Mouse (Mus musculus): ENCODE results near the gene Rab20.
"Not testable (repeated sequence)": the region's sequence is repeated elsewhere in the genome, so short reads cannot be mapped to it uniquely, and the experiment has no call there.

Rab20 gene

DNA sequence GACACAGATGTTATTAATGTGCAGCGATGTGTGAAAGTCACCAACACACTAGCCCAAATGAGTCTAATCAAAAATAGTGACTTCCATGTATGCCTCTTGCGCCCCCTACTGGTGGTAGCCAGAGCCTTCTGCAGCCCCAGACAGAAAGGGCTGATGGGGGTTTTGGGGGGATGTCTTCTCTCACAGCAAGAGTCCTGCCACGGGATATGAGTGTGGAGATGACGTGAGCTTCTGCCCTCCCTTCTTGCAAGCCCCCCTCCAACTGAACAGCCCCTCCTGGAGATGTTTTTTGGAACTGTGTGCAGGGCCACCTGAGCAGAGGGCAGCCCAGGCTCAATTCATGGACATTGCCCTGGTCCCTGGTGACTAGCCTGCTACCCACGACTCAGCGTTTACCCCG lies 7.6 kb upstream of the Rab20 start:
- in situ Hi-C loops (cut with MboI; ENCODE audit: low pct_unique_long_range_greater_than_20kb in 1 of 2, low sequenced_read_pairs in 2 of 2, unreplicated experiment in 1 of 2) = no loop called here

DNA sequence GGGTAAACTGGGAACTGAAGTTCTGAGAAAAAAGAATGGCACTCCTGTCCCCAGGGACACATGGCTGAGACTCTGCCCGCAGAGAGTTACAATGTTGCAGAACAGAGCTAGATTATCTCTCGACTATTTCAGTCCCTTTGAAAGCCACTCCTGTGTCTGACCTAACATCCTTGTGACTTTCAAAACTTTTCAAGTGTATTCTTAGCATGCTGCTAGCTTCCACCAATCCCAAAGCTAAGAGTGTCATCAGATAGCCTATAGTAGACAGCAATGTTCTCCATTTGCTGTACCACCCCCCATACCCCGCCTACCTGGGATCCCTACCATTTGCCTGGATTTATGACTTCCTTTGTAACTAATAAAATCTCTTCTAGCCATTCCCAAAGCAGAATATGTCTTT lies 4.0 kb upstream of the Rab20 start:
- in situ Hi-C loops (cut with MboI; ENCODE audit: low pct_unique_long_range_greater_than_20kb in 1 of 2, low sequenced_read_pairs in 2 of 2, unreplicated experiment in 1 of 2) = no loop called here

GRCm38 (mm10) chr8:11481876-11482275 lies 3.4 kb upstream of the Rab20 start:
- in situ Hi-C loops (cut with MboI; ENCODE audit: low pct_unique_long_range_greater_than_20kb in 1 of 2, low sequenced_read_pairs in 2 of 2, unreplicated experiment in 1 of 2) = no loop called here

- in situ Hi-C loops (cut with MboI; ENCODE audit: low pct_unique_long_range_greater_than_20kb in 1 of 2, low sequenced_read_pairs in 2 of 2, unreplicated experiment in 1 of 2) = no loop called here
Observed at GRCm38 (mm10) chr8:11479591-11479990, 1.1 kb upstream of the Rab20 start.

DNA sequence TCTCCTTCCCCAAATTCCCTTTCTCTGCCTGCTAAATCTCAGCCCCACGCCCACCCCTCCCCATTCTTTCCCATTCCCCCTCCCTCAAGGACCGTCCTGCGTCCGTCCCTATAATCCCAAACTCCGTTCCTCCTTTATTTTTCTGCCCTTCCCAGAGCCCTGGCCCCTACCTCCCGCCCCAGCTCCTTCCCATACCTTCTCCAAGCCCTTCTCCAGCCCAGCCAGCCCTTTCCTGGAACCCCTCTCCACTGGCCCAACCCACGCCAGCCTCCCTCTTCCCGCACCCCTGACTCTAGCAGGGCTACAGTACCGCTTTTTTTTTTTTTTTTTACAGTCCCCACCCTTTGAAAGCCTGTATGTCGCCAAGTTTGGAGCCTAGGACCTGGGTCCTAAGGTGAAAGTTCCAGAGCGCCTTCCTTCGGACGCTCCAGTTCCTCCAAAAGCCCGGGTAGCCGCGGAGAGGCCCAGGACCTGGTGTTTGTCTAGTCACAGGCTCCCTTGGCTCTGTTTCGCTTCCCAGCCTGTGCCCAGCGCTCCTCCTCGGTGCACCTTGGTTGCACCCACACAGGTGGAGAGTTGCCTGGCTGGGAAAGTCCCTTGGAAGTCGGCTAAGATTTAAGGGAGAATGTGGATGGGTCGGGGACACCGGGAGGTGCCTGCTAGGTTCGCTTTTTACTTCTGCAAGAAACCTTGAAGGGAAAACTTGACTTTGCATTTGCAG lies 457 bp upstream of the Rab20 start:
- in situ Hi-C loops (cut with MboI; ENCODE audit: low pct_unique_long_range_greater_than_20kb in 1 of 2, low sequenced_read_pairs in 2 of 2, unreplicated experiment in 1 of 2) = no loop called here

DNA sequence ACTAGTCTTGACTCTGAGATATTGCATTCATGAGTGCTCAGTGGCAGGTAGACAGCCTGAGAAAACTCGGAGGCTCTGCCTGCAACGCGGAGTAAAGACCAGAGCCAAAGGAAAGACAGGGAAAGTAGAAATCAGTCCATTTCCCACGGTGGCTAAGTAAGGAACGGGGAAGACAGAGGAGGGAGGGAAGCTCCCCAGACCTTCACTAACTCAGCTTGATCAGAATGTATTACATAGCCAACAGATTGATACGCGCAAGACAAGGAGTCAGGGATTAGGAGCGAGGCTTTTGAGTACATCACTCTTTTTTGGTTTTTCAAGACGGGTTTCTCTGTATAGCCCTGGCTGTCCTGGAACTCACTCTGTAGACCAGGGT lies 1.3 kb downstream of the Rab20 start:
- in situ Hi-C loops (cut with MboI; ENCODE audit: low pct_unique_long_range_greater_than_20kb in 1 of 2, low sequenced_read_pairs in 2 of 2, unreplicated experiment in 1 of 2) = no loop called here

GRCm38 (mm10) chr8:11476338-11477177 lies 2.0 kb downstream of the Rab20 start:
- in situ Hi-C loops (cut with MboI; ENCODE audit: low pct_unique_long_range_greater_than_20kb in 1 of 2, low sequenced_read_pairs in 2 of 2, unreplicated experiment in 1 of 2) = no loop called here

DNA sequence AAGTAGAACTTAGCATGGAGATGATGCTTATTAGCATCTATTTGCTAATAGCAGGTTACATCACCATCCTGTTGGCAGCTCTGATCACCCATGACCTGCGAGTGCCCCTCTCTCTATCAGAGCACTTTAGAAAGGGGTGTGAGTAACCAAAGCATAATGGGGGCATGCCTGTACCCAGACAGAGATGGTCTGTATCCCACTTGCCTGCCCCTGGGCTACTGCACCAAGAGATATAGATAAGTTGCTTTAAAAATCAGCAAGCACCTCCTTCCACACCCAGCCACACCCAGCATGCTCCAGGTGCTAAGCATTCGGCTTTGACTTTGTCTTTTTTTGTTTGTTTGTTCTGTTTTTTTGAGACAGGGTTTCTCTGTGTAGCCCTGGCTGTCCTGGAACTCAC lies 2.6 kb downstream of the Rab20 start:
- in situ Hi-C loops (cut with MboI; ENCODE audit: low pct_unique_long_range_greater_than_20kb in 1 of 2, low sequenced_read_pairs in 2 of 2, unreplicated experiment in 1 of 2) = no loop called here

DNA sequence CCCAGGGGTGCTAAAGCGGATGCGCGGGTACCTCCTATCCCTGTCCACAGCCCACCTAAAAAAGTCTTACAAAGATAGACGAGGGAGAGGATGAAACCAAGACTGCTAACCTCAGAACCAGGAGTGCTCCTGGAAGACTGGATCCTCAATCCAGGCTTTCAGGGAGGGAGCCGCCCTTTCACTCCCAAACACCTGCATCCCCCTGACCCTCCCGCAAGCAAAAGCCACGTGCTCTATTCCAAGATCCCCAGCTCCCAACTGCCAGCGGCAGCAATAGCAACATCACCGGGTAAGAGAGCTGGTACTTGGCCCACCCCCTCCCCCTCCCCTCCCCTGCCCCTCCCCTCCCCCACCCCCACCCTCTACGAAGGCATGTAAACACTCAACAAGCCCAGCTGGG lies 3.1 kb downstream of the Rab20 start:
- in situ Hi-C loops (cut with MboI; ENCODE audit: low pct_unique_long_range_greater_than_20kb in 1 of 2, low sequenced_read_pairs in 2 of 2, unreplicated experiment in 1 of 2) = no loop called here

DNA sequence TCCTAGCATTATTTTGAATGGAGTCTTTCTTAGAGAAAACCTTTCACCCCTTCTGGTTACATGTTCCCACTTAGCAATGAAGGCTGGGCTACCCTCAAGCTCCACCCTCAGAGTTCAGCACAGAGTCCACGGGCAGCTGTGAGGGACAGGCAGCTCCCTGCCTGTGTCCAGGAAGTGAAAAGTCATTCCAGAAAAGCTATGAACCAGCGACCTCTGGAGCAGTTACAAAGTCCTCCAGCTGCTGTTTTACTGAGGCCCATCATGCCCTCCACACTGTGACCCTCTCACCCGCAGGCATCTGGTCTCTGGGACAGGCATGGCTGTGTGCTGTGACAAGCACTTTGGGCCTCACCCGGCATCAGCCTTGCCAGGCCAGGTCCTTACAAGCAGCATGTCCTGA lies 5.4 kb downstream of the Rab20 start:
- in situ Hi-C loops (cut with MboI; ENCODE audit: low pct_unique_long_range_greater_than_20kb in 1 of 2, low sequenced_read_pairs in 2 of 2, unreplicated experiment in 1 of 2) = no loop called here

DNA sequence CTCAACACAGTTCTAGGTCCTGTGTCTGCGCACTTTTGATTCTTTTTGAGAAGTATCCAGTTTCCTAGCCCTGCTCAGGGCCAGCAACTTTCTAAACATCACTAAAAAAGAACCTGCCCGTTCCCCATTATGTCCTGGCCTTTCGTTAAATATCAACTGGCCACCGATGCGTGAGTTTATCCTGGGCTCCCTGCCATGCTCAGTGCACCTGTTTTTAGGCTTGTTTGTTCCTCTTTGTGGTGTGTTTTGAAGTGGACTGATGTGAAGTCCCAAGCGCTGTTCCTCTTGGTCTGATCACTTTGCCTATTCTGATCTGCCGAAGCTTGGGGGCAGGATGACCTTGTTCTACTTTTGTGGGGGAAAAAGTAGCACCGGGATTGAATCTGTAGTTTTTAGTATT lies 7.2 kb downstream of the Rab20 start:
- in situ Hi-C loops (cut with MboI; ENCODE audit: low pct_unique_long_range_greater_than_20kb in 1 of 2, low sequenced_read_pairs in 2 of 2, unreplicated experiment in 1 of 2) = no loop called here

DNA sequence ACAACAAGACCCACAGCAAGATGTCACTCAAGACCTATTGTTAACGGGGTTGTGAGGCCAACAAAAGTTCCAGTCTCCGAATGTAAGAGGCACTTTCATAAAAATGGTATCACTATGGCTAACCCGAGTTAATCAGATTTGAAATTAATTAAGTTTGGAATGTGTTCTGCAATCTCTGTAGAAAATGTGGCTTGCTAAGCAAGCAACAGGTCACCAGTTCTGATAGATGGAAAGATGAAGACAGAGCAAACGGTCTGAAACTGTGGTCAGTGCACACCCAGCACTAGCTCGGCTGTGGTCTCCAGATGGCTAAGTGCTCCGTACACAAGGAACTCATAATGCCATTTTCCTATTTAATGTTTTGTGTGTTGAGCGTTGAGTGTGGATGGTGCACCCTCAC lies 7.8 kb downstream of the Rab20 start:
- in situ Hi-C loops (cut with MboI; ENCODE audit: low pct_unique_long_range_greater_than_20kb in 1 of 2, low sequenced_read_pairs in 2 of 2, unreplicated experiment in 1 of 2) = no loop called here

DNA sequence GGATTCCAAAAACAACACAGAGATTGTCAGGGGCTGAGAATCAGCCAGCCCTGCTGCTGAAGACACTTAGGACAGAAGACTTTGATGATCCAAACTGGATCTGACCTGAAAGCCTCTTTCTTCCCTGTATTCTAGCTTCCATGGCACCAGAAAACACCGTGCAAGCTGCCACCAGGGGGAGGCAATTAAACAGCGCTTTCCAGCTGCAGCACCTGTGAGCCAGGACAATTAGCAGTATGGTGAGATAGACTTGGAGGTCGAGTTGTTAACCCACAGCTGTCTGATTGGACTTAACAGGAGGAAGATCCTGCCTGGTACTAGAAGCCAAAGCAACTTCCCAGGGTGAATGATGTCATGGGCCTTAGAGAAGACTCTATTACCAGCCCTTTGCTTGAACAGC lies 9.4 kb downstream of the Rab20 start:
- in situ Hi-C loops (cut with MboI; ENCODE audit: low pct_unique_long_range_greater_than_20kb in 1 of 2, low sequenced_read_pairs in 2 of 2, unreplicated experiment in 1 of 2) = no loop called here

- in situ Hi-C loops (cut with MboI; ENCODE audit: low pct_unique_long_range_greater_than_20kb in 1 of 2, low sequenced_read_pairs in 2 of 2, unreplicated experiment in 1 of 2) = not testable (repeated sequence)
Observed at GRCm38 (mm10) chr8:11466528-11466927, 12.0 kb downstream of the Rab20 start.

GRCm38 (mm10) chr8:11465619-11466018 lies 12.9 kb downstream of the Rab20 start:
- in situ Hi-C loops (cut with MboI; ENCODE audit: low pct_unique_long_range_greater_than_20kb in 1 of 2, low sequenced_read_pairs in 2 of 2, unreplicated experiment in 1 of 2) = no loop called here

DNA sequence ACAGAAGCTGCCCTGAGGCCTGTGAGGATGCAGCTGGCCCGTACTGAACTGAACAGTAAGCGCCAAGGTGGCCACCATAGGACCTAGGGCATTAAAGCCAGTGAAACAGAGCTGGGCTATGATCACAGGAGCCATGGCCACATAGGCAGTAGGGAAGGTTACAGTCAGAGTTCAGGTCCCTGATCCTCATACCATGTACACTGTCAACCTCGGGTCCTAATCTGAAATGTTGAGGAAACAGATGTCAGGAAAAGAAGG lies 13.9 kb downstream of the Rab20 start:
- in situ Hi-C loops (cut with MboI; ENCODE audit: low pct_unique_long_range_greater_than_20kb in 1 of 2, low sequenced_read_pairs in 2 of 2, unreplicated experiment in 1 of 2) = no loop called here

DNA sequence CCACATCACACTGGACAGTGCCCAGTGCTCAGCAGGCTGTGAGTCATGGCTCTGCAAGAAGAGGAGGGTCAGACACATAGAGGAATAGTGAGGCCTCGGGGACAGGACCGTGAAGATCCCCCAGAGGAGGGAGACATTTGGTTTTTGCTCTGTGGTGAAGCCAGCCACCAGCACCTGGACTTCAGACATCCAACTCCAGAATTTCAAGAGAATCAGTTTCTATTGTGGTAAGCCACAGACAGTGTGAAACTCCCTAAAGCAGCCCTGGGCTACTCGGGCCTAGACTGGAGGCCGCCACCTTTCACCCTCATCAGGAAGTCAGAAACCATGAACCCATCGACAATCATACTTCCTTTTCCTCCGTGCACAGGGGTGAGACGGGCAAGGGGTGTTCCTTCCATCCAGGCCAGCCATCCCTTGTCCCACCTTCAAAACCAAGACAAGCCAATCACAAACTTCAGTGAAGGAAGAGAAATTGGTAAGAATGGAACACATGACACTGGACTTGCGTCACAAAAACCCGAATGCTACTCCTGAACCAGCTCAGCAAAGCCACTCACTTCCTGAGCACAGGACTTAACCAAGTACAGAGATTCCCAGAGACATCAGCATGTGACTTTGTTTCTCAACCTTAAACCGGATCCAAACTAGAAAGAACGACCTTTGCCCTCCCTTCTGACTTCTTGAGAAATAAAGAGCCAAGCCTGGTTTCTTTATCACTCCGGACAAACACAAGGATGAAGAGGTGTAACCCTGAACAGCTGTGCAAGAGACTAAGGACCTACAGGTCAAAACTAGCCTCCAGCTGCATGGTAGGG lies 14.4 kb downstream of the Rab20 start:
- in situ Hi-C loops (cut with MboI; ENCODE audit: low pct_unique_long_range_greater_than_20kb in 1 of 2, low sequenced_read_pairs in 2 of 2, unreplicated experiment in 1 of 2) = no loop called here

DNA sequence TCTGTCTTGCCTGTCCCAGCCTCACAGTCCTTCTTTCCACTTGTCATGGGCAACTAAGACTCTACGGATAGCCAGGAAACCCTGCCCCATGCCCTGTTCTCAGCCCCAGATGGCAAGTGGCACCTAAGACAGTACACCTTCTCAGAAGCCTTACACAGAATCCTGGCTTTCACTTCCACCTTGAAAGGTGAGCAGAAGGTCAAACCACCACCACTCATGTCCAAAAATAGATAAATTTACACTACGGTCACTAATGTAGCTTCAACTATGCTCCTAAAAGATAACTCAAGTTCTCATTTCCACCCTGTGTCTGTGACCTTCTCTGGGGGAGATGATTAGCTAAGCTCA lies 15.0 kb downstream of the Rab20 start:
- in situ Hi-C loops (cut with MboI; ENCODE audit: low pct_unique_long_range_greater_than_20kb in 1 of 2, low sequenced_read_pairs in 2 of 2, unreplicated experiment in 1 of 2) = no loop called here

DNA sequence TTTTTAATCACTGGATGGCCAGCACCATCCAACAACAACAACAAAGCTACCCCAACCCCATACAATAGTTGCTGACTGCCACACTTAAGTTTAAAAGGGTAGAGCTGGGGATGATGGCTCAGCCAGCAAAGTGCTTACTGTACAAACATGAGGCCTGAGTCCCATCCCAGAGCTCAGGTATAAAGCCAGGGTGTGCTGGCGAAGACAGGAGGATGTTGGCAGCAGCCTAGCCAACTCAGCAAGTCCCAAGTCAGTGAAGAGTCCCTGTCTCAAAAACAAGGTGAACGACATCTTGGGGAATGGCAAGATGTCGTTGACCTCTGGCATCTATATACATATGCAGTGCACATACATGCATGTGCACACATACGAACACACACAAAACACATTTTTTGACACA lies 15.9 kb downstream of the Rab20 start:
- in situ Hi-C loops (cut with MboI; ENCODE audit: low pct_unique_long_range_greater_than_20kb in 1 of 2, low sequenced_read_pairs in 2 of 2, unreplicated experiment in 1 of 2) = no loop called here

DNA sequence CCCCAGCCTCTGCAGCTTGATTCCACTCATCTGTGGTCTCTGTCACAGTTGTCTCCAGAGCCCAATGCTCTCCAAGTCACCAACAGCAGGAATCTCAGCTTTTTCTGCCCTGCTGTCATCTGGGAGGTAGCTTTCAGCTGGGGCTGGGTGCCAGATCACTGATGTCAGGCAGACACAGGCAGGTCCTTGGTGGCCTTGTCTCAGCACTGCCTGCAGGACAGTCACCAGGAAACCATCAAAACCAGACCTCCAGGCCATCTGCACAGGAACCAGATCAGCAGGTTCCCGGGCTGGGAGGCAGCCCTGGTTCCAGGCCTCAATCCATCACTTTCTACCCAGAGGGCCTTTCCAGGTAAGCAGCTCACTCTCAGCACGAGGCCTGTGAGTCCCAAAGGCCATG lies 16.7 kb downstream of the Rab20 start:
- in situ Hi-C loops (cut with MboI; ENCODE audit: low pct_unique_long_range_greater_than_20kb in 1 of 2, low sequenced_read_pairs in 2 of 2, unreplicated experiment in 1 of 2) = no loop called here
